Mouse (Mus musculus) heart, adult 2 months (tissue): ENCODE measurements around the gene Fau.
"Not testable (repeated sequence)": the region's sequence is repeated elsewhere in the genome, so short reads cannot be mapped to it uniquely, and the experiment has no call there.

Source experiments
- CTCF ChIP-seq: fragments of 200-600 bp; IDR thresholded peaks from 2 replicates; pipeline ENCODE4 v1.8.1; 2022; ENCODE audit warnings: antibody characterized with exemption, mild to moderate bottlenecking, moderate library complexity
- EP300 ChIP-seq: fragments of 200-500 bp; IDR thresholded peaks from 2 replicates; pipeline ENCODE4 v1.6.1; 2011; ENCODE audit warnings: low read depth, low read length, control low read depth; ENCODE audit not compliant: insufficient read depth
- POLR2A ChIP-seq: fragments of 200-500 bp; IDR thresholded peaks from 2 replicates; pipeline ENCODE4 v1.6.1; 2011; ENCODE audit warnings: mild to moderate bottlenecking, low read depth, low read length, control low read depth; ENCODE audit not compliant: insufficient read depth

DNA sequence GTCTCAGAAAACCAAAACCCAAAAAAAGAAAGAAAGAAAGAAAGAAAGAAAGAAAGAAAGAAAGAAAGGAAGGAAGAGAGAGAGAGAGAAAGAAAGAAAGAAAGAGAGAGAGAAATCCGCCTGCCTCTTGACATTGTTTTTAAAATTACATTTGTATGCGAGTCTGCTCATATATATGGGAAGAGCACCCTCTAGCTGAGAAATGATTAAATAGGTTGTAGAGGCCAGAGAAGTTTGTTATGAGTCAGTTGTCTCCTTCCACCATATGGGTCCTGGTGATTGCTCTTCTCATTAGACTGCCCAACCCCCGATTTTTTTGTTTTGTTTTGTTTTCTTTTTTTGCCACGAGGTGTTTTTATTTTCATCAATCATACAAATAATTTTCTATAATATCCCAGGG, 13.5 kb upstream of the Fau start:
- TF ChIP-seq CTCF, result peak; percentile 59
- TF ChIP-seq POLR2A, EP300: not testable (repeated sequence)
